Mouse (Mus musculus) lung, embryonic 14.5 days (tissue): ENCODE data around the gene Lrp5. TPM values are rescaled to one million over a fixed set of nuclear protein-coding genes. Genes with fewer than 3 reads are reported as not detected.

ENCODE experiments used
- ATAC-seq: fragments of 200-750 bp; cut with Nextera tagmentation; 2 replicates; pipeline ENCODE4 v1.8.0; 2017; ENCODE audit warnings: mild to moderate bottlenecking, moderate TSS enrichment, moderate library complexity; ENCODE audit not compliant: insufficient read depth
- DNase-seq: peaks from one replicate; pipeline ENCODE4 v3.0.0-alpha.2; 2015
- H3K27ac ChIP-seq: fragments of 300-500 bp; sonication (generic); 2 replicates; pipeline ENCODE4 v1.5.1; 2014; ENCODE audit warnings: low read depth, mild to moderate bottlenecking, moderate library complexity
- H3K27me3 ChIP-seq: fragments of 300-500 bp; sonication (generic); 2 replicates; pipeline ENCODE4 v1.6.1; 2014; ENCODE audit warnings: low read length, control low read depth; ENCODE audit not compliant: insufficient read depth
- H3K36me3 ChIP-seq: fragments of 300-500 bp; sonication (generic); 2 replicates; pipeline ENCODE4 v1.6.1; 2014; ENCODE audit warnings: control low read depth; ENCODE audit not compliant: insufficient read depth
- H3K4me1 ChIP-seq: fragments of 300-500 bp; sonication (generic); 2 replicates; pipeline ENCODE4 v1.6.1; 2014; ENCODE audit warnings: antibody characterized with exemption, control low read depth; ENCODE audit not compliant: insufficient read depth
- H3K4me2 ChIP-seq: fragments of 300-500 bp; sonication (generic); 2 replicates; pipeline ENCODE4 v1.6.1; 2014; ENCODE audit warnings: mild to moderate bottlenecking
- H3K4me3 ChIP-seq: fragments of 300-500 bp; sonication (generic); 2 replicates; pipeline ENCODE4 v1.5.1; 2014; ENCODE audit warnings: low read depth, low read length
- H3K9ac ChIP-seq: fragments of 300-500 bp; sonication (generic); 2 replicates; pipeline ENCODE4 v1.6.1; 2014
- H3K9me3 ChIP-seq: fragments of 300-500 bp; sonication (generic); 2 replicates; pipeline ENCODE4 v1.6.1; 2016; ENCODE audit warnings: low read depth, low read length, control low read depth
- CTCF ChIP-seq: IDR thresholded peaks from 2 replicates; pipeline ENCODE4 v1.5.1; 2016; ENCODE audit warnings: antibody characterized with exemption, low read depth
- WGBS: fragments of 180-500 bp; shearing (Covaris S2); extraction: QIAGEN DNeasy Blood & Tissue Kit; methylation state at CpG from one replicate; pipeline ENCODE4 v1.1.7; 2014; 5-methylcytosine and 5-hydroxymethylcytosine counted together
- polyA plus RNA-seq: library from polyadenylated mRNA; unstranded; fragments of >200 nt; fragmentation: Nextera tagmentation; extraction: Ambion mirVana; gene quantifications from 2 replicates; pipeline ENCODE4 v1.2.1, GENCODE M21; 2014

Gene Lrp5
- polyA plus RNA-seq, 1 experiment from 2014 or later, result 11.4 TPM

GRCm38 (mm10) chr19:3556169-3556827 lies 130.1 kb downstream of the Lrp5 start:
- no peaks in the 10 kb centered on the region for H3K9me3 ChIP-seq
- H3K27ac ChIP-seq, result no peak overlapping the region
- DNase-seq (no peak), ATAC-seq (no peak)
- no peak for TF ChIP-seq CTCF
- no peak overlapping the region for H3K4me3 ChIP-seq
- no peaks in the 10 kb centered on the region for H3K27me3 ChIP-seq
- no peak overlapping the region for H3K4me2 ChIP-seq
- no peak overlapping the region for H3K9ac ChIP-seq
- H3K36me3 ChIP-seq, result no peaks in the 10 kb centered on the region
- 0 out of 2 replicates have a peak, but pooled peaks cover 3% of the 10 kb centered on the region for H3K4me1 ChIP-seq
- 80% methylated on average over 2 of the region's 2 CpGs for WGBS

GRCm38 (mm10) chr19:3554785-3555184 lies 131.6 kb downstream of the Lrp5 start:
- TF ChIP-seq CTCF, result no peak
- no peak overlapping the region for H3K27ac ChIP-seq
- H3K4me1 ChIP-seq, result 0 out of 2 replicates have a peak, but pooled peaks cover 3% of the 10 kb centered on the region
- H3K9ac ChIP-seq, result no peak overlapping the region
- no peaks in the 10 kb centered on the region for H3K27me3 ChIP-seq
- H3K4me2 ChIP-seq, result no peak overlapping the region
- no peaks in the 10 kb centered on the region for H3K9me3 ChIP-seq
- ATAC-seq (no peak), DNase-seq (no peak)
- H3K4me3 ChIP-seq, result no peak overlapping the region
- H3K36me3 ChIP-seq, result no peaks in the 10 kb centered on the region
- 88% methylated on average over 8 of the region's 8 CpGs for WGBS

GRCm38 (mm10) chr19:3551573-3552159 lies 134.7 kb downstream of the Lrp5 start:
- Histone ChIP-seq H3K4me3 (no peak overlapping the region), H3K4me2 (no peak overlapping the region), H3K27me3 (no peaks in the 10 kb centered on the region), H3K9ac (no peak overlapping the region), H3K27ac (no peak overlapping the region), H3K4me1 (0 out of 2 replicates have a peak, but pooled peaks cover 3% of the 10 kb centered on the region), H3K36me3 (peaks cover 6% of the 10 kb centered on the region; the same call in 1 of the 2 replicates), H3K9me3 (no peaks in the 10 kb centered on the region)
- 62% methylated on average over 4 of the region's 4 CpGs for WGBS
- no peak for ATAC-seq
- DNase-seq, result no peak
- no peak for TF ChIP-seq CTCF

- ATAC-seq, result no peak
- WGBS, result 90% methylated on average over 1 of the region's 1 CpGs
- no peak for TF ChIP-seq CTCF
- H3K27ac ChIP-seq, result no peak overlapping the region
- no peaks in the 10 kb centered on the region for H3K27me3 ChIP-seq
- H3K4me2 ChIP-seq, result no peak overlapping the region
- peaks cover 12% of the 10 kb centered on the region; the same call in 1 of the 2 replicates for H3K36me3 ChIP-seq
- no peaks in the 10 kb centered on the region for H3K9me3 ChIP-seq
- no peak for DNase-seq
- H3K4me3 ChIP-seq, result no peak overlapping the region
- H3K9ac ChIP-seq, result no peak overlapping the region
- H3K4me1 ChIP-seq, result 0 out of 2 replicates have a peak, but pooled peaks cover 3% of the 10 kb centered on the region
These were observed 136.3 kb downstream of the Lrp5 start for GRCm38 (mm10) chr19:3550101-3550500.

- Histone ChIP-seq H3K27ac (no peak overlapping the region), H3K4me1 (0 out of 2 replicates have a peak, but pooled peaks cover 3% of the 10 kb centered on the region), H3K9me3 (no peaks in the 10 kb centered on the region), H3K9ac (no peak overlapping the region), H3K36me3 (peaks cover 12% of the 10 kb centered on the region; the same call in 1 of the 2 replicates), H3K4me2 (no peak overlapping the region), H3K27me3 (no peaks in the 10 kb centered on the region), H3K4me3 (no peak overlapping the region)
- no peak for ATAC-seq
- WGBS, result 68% methylated on average over 1 of the region's 1 CpGs
- no peak for DNase-seq
- no peak for TF ChIP-seq CTCF
These were observed 137.1 kb downstream of the Lrp5 start for GRCm38 (mm10) chr19:3549263-3549662.

- DNase-seq, result no peak
- WGBS, result 96% methylated on average over 1 of the region's 1 CpGs
- no peak overlapping the region for H3K4me2 ChIP-seq
These were observed 138.1 kb downstream of the Lrp5 start for GRCm38 (mm10) chr19:3548311-3548710.

GRCm38 (mm10) chr19:3544995-3545394 lies 141.4 kb downstream of the Lrp5 start:
- H3K27ac ChIP-seq, result no peak overlapping the region
- H3K9me3 ChIP-seq, result no peaks in the 10 kb centered on the region
- H3K4me1 ChIP-seq, result no peaks in the 10 kb centered on the region
- WGBS, result 88% methylated on average over 2 of the region's 2 CpGs
- TF ChIP-seq CTCF, result no peak
- no peak overlapping the region for H3K4me3 ChIP-seq
- no peaks in the 10 kb centered on the region for H3K27me3 ChIP-seq
- DNase-seq, result no peak
- no peak overlapping the region for H3K4me2 ChIP-seq
- peaks cover 36% of the 10 kb centered on the region; the same call in 1 of the 2 replicates for H3K36me3 ChIP-seq
- ATAC-seq, result no peak
- no peak overlapping the region for H3K9ac ChIP-seq

More at GRCm38 (mm10) chr19:3548311-3548710, 138.1 kb downstream of the Lrp5 start:
- no peaks in the 10 kb centered on the region for H3K9me3 ChIP-seq
- H3K27me3 ChIP-seq, result no peaks in the 10 kb centered on the region
- no peak for TF ChIP-seq CTCF
- no peak for ATAC-seq
- 0 out of 2 replicates have a peak, but pooled peaks cover 3% of the 10 kb centered on the region for H3K4me1 ChIP-seq
- no peak overlapping the region for H3K27ac ChIP-seq
- no peak overlapping the region for H3K9ac ChIP-seq
- H3K36me3 ChIP-seq, result peaks cover 17% of the 10 kb centered on the region; the same call in 1 of the 2 replicates
- no peak overlapping the region for H3K4me3 ChIP-seq
